Mouse (Mus musculus): Measurements from ENCODE around the gene Serpina1b. TPM values are rescaled to one million over a fixed set of nuclear protein-coding genes. Genes with fewer than 3 reads are reported as not detected.
"Not testable (repeated sequence)": the region's sequence is repeated elsewhere in the genome, so short reads cannot be mapped to it uniquely, and the experiment has no call there.

Serpina1b gene
- total RNA-seq (2015) (not detected in 2 replicates), total RNA-seq (2017) (not detected in 2 replicates)

DNA sequence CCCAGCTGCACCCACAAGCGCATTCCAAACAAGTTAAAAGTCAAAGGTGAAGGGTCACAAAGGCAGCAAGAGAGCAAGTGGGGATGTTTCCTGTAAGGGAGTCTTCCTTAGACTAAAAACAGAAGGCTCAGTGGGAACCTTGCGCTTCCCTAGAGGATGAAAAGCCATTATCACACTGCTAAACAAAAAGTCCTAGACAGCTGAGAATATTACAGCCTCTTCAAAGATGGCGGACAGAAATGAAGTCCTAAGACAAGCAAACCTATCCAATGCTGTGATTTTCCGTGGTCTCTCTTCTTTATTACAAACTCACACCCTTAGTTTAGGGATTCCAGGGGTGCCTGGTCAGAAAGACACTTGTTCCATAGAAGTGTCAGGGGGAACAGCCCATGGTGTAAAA lies at the start of gene Serpina1b:
TSS of gene Serpina1b (minus strand) at position 101 of the 400 bp plus-strand sequence.
- ATAC-seq (replicated peaks; ENCODE audit: poor library complexity) = not testable (repeated sequence)

DNA sequence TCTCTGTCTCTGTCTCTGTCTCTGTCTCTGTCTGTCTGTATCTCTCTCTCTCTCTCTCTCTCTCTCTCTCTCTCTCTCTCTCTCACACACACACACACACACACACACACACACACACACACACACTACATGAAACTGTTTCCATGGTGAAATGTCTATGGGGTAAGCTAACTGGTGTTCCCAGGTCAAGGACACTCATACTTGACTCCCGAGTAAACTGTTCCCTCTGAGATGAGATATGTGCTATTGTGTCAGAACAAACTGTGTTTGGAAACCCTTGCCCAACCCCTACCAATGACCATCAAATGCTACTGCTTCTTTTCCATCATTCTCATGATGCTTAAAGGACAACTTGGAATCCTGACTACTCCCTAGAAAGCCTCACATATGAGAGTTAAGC lies 36.7 kb upstream of the Serpina1b start:
- not testable (repeated sequence) for ATAC-seq (replicated peaks; ENCODE audit: poor library complexity)

DNA sequence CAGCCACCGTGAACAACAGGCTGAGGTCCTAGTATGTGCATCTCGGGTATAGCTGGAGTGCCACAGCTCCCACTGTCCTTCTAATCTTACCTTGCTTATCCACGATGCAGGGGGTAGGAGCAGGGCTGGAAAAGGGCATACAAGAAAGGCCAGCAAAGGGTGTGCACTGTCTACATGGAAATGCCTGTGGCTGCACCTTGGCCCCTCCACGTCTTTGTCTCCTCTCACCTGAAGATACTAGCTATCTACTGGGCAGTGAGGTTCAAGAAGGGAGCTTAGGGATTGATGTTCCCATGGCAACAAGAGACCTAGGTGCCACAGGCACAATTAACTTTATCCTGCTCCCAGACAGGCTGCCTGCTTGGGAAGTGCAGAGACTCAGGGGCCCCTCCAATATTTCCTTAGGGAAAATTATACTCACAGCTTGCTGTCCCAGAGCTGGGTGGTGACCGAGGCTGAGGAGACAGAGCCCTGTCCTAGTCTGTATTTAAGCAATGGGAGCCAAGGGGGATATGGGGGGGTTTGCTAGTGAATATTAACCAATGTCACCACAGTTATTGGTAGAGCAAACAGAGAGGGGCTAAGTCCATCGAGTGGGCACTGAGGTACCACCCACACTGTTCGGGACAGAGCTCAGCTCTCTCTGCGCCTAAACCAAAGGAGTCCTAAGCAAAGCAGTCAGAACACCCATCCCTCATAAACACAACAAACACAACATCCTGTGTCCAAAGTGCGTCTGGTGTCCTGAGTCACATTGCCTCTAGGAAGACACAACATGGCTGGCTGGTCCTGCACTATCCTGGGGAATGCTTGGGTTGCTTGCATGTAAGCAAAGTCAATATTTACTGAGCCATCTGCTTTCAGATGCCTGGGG lies 33.2 kb upstream of the Serpina1b start, which contains the start of gene Serpina1a:
TSS of gene Serpina1a (minus strand) at position 462 of the 874 bp plus-strand sequence.
- not testable (repeated sequence) for ATAC-seq (replicated peaks; ENCODE audit: poor library complexity)

DNA sequence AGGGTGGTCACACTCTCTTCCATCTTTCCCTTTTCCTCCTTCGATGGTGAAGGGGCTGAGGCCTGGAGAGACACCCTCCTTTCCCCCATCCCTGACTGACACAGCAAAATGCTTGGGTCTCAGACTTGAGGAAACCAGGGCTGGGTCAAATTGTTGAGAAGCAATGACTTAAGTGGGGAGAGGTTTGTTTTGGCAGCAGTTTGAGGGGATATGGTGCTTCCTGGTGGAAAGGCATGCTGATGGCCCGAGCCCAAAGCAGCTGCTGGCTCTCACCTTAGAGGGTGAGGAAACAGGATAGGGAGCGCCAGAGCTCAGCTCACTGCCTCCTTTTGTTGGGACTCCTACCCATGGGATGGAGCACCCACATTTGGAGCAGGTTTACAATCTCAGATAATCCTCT lies 30.8 kb upstream of the Serpina1b start:
- ATAC-seq (replicated peaks; ENCODE audit: poor library complexity) = no peak

DNA sequence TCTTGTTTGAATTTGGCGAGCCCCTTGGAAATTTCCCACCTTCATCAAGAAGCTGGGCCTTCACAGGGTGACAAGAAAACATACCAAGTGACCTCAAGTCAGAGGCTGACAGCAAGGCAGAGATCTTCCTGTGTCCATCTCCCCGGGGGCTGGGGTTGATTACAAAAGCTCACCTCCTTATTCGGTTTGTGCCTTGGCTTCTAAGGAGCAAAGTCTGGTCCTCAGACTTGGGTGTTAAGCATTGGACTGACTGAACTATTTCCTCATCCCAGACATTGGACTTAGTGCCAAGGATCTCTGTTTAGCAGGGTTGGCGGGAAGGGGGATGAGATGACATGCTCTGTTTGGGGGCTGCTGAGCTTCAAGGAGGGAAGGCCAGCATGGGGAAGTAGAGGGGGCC lies 30.4 kb upstream of the Serpina1b start:
- not testable (repeated sequence) for ATAC-seq (replicated peaks; ENCODE audit: poor library complexity)

DNA sequence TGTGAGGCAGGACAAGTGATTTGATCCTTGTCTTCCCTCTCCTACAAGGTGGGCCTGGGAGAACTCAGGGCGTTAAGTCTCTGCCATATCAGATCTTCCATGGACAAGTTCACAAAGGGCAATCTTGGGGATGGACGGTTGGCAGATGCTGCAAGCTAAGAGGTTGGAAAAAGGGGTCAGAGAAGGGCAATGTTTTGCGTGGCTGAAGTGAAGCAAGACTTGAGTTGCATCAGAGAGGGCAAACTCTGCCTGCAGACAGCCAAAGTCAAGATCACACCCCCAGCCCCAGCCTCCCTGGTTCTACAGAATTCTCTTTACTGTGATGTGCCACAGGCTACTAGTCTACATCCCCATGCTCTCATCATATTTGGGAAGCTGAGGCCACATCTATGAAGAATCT lies 29.4 kb upstream of the Serpina1b start:
- ATAC-seq (replicated peaks; ENCODE audit: poor library complexity) = not testable (repeated sequence)

DNA sequence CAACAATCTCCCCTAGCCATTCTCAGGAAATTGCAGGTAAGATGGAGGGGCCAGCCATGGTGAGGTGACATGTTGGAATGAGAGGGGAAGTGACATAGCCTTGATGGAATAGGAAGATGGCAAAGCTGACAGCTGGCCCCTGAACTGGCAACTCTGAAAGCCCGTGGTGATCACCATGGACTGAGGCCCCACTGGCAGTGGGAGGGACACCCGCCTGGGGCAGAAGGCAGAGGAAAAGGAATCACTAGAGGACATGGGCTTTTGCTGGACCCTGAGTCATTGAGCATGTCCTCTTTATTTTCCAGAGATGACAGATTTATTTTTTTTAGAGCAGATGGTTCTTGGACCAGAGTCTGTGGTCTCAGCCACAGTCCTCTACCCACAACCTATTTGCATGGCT lies 22.9 kb upstream of the Serpina1b start:
- ATAC-seq (replicated peaks; ENCODE audit: poor library complexity) = not testable (repeated sequence)

DNA sequence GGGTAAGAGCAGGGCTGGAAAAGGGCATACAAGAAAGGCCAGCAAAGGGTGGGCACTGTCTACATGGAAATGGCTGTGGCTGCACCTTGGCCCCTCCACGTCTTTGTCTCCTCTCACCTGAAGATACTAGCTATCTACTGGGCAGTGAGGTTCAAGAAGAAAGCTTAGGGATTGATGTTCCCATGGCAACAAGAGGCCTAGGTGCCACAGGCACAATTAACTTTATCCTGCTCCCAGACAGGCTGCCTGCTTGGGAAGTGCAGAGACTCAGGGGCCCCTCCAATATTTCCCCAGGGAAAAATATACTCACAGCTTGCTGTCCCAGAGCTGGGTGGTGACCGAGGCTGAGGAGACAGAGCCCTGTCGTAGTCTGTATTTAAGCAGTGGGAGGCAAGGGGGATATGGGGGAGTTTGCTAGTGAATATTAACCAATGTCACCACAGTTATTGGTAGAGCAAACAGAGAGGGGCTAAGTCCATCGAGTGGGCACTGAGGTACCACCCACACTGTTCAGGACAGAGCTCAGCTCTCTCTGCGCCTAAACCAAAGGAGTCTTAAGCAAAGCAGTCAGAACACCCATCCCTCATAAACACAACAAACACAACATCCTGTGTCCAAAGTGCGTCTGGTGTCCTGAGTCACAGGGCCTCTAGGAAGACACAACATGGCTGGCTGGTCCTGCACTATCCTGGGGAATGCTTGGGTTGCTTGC lies 2.4 kb downstream of the Serpina1b start:
- ATAC-seq (replicated peaks; ENCODE audit: poor library complexity) = not testable (repeated sequence)

DNA sequence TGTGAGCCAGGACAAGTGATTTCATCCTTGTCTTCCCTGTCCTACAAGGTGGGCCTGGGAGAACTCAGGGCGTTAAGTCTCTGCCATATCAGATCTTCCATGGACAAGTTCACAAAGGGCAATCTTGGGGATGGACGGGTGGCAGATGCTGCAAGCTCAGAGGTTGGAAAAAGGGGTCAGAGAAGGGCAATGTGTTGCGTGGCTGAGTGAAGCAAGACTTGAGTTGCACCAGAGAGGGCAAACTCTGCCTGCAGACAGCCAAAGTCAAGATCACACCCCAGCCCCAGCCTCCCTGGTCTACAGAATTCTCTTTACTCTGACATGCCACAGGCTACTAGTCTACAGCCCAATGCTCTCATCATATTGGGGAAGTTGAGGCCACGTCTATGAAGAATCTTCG lies 6.3 kb downstream of the Serpina1b start:
- not testable (repeated sequence) for ATAC-seq (replicated peaks; ENCODE audit: poor library complexity)

DNA sequence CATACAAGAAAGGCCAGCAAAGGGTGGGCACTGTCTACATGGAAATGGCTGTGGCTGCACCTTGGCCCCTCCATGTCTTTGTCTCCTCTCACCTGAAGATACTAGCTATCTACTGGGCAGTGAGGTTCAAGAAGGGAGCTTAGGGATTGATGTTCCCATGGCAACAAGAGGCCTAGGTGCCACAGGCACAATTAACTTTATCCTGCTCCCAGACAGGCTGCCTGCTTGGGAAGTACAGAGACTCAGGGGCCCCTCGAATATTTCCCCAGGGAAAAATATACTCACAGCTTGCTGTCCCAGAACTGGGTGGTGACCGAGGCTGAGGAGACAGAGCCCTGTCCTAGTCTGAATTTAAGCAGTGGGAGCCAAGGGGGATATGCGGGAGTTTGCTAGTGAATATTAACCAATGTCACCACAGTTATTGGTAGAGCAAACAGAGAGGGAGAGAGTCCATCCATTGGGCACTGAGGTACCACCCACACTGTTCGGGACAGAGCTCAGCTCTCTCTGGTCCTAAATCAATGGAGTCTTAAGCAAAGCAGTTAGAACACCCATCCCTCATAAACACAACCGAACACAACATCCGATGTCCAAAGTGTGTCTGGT lies 56.8 kb downstream of the Serpina1b start, which contains the start of gene Serpina1d:
TSS of gene Serpina1d (minus strand) at position 347 of the 606 bp plus-strand sequence.
- not testable (repeated sequence) for ATAC-seq (replicated peaks; ENCODE audit: poor library complexity)

DNA sequence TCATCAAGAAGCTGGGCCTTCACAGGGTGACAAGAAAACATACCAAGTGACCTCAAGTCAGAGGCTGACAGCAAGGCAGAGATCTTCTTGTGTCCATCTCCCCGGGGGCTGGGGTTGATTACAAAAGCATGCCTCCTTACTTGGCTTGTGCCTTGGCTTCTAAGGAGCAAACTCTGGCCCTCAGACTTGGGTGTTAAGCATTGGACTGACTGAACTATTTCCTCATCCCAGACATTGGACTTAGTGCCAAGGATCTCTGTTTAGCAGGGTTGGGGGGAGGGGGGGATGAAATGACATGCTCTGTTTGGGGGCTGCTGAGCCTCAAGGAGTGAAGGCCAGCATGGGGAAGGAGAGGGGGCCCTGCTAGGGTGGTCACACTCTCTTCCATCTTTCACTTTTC lies 59.6 kb downstream of the Serpina1b start:
- ATAC-seq (replicated peaks; ENCODE audit: poor library complexity) = not testable (repeated sequence)

DNA sequence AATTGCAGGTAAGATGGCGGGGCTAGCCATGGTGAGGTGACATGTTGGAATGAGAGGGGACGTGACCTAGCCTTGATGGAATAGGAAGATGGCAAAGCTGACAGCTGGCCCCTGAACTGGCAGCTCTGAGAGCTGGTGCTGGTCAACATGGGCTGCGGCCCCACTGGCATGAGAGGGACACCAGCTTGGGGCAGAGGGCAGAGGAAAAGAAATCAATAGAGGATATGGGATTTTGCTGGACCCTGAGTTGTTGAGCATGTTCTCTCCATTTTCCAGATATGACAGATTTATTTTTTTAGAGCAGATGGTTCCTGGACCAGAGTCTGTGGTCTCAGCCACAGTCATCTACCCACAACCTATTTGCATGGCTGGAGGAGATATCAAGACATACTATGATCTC lies 67.1 kb downstream of the Serpina1b start:
- ATAC-seq (replicated peaks; ENCODE audit: poor library complexity) = not testable (repeated sequence)

DNA sequence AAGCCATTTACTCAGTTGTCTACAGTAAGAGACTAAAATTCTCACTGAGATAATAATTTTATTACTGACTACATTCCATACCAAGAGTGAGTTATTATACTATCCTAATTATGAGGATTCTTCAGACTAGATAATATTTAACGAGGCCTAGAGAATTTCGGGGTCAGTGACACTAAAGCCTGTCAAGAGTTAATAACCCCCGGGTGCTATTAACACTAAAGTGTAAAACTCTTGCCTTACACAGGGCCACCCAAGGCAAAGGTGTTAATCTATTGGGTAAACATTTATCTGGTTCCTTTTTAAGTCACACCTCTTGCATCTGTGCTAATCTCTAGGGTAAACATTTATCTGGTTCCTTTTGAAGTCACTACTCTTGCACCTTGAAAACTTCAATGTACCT lies 69.9 kb downstream of the Serpina1b start:
- ATAC-seq (replicated peaks; ENCODE audit: poor library complexity) = not testable (repeated sequence)

DNA sequence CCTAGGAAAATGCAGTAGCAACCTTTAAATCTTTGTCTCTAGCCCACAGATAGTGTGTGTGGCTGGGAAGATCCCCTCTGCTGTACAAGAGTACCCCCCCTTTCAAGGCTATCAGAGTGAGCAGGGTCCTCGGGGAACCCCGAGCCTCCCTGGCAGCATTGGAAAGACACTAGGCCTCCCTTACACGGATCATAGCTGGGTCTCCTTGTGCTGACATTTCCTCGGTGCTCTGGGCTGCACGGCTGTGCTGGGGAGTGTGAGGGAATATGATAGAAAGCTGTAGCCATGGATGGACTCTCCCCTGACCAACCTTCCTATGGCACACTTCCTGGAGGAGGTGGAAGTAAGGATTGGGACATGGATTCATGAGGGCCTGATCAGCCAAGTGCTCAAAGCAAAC lies 84.2 kb downstream of the Serpina1b start:
- not testable (repeated sequence) for ATAC-seq (replicated peaks; ENCODE audit: poor library complexity)

DNA sequence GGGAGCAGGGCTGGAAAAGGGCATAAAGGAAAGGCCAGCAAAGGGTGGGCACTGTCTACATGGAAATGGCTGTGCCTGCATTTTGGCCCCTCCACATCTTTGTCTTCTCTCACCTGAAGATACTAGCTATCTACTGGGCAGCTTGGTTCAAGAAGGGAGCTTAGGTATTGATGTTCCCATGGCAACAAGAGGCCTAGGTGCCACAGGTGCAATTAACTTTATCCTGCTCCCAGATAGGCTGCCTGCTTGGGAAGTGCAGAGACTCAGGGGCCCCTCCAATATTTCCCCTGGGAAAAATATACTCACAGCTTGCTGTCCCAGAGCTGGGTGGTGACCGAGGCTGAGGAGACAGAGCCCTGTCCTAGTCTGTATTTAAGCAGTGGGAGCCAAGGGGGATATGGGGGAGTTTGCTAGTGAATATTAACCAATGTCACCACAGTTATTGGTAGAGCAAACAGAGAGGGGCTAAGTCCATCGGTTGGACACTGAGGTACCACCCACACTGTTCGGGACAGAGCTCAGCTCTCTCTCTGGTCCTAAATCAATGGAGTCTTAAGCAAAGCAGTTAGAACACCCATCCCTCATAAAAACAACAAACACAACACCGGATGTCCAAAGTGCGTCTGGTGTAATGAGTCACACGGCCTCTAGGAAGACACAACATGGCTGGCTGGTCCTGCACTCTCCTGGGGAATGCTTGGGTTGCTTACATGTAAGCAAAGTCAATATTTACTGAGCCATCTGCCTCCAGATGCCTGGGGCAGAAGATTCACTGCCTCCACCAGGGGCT lies 92.2 kb downstream of the Serpina1b start:
- not testable (repeated sequence) for ATAC-seq (replicated peaks; ENCODE audit: poor library complexity)

DNA sequence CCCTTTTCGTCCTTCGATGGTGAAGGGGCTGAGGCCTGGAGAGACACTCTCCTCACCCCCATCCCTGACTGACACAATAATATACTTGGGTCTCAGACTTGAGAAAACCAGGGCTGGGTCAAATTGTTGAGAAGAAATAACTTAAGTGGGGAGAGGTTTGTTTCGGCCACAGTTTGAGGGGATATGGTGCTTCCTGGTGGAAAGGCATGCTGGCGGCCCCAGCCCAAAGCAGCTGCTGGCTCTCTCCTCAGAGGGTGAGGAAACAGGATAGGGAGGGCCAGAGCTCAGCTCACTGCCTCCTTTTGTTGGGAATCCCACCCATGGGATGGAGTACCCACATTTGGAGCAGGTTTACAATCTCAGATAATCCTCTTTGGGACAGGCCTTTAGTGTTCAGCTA lies 94.6 kb downstream of the Serpina1b start:
- not testable (repeated sequence) for ATAC-seq (replicated peaks; ENCODE audit: poor library complexity)

DNA sequence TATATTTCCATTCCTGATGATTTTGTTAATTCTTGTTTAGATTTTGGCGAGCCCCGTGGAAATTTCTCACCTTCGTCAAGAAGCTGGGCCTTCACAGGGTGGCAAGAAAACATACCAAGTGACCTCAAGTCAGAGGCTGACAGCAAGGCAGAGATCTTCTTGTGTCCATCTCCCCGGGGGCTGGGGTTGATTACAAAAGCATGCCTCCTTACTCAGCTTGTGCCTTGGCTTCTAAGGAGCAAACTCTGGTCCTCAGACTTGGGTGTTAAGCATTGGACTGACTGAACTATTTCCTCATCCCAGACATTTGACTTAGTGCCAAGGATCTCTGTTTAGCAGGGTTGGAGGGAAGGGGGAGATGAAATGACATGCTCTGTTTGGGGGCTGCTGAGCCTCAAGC lies 95.1 kb downstream of the Serpina1b start:
- ATAC-seq (replicated peaks; ENCODE audit: poor library complexity) = not testable (repeated sequence)

DNA sequence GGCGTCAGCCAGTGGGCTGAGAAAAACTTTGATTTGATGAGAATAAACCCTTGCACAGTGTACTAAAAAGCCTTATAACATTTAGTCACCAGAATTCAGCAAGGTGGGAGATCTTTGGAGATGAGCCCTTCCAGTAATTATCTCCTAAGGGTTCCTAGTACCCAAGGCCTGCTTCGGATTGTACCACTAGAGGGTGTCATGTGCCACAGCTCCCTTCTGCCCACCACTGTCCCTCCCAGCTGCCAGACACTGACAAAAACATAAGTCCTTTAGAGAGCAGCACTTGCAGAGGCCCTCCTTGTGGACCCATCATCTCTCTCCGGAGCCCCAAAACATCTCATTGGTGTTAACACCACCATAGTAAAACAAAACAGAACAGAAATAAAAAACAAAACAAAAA lies 118.6 kb downstream of the Serpina1b start:
- no peak for ATAC-seq (replicated peaks; ENCODE audit: poor library complexity)

DNA sequence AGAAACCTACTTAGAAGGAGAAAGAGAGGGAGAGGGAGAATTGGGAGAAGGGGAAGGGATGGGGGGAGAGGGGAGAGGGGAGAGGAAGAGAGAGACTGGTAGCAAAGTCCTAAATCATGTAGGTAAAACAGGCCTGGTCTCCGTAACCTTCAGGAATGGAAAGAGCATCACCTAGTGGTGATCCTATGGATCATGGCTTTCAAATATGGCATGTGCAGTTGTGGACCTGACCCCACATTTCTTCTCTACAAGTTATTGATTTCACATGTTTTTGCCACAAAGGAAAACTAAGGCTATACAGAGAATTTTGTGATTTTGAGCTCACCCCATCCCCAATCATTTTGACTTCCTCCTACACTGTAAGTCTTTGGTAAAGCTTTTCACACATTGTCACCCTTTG lies 119.8 kb downstream of the Serpina1b start:
- no peak for ATAC-seq (replicated peaks; ENCODE audit: poor library complexity)

DNA sequence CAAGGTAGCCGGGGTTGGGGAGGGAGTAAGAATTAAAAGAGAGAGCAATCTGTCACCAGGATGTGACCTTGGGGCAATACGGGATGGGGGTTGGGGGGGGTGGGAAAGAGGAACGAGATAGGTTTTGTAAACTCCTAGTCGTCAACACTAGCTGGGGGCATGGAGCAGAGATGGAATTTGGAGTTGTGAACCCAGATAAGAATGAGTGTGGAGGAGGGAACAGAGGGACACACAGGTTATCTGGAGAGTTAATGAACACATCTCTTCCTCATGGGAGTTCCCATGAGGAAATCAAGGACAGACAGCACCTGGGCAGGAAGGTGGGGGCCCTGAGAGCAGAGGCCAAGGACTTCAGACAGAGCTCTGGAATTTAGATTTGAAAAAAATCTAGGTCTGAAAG lies 124.1 kb downstream of the Serpina1b start:
- no peak for ATAC-seq (replicated peaks; ENCODE audit: poor library complexity)

Data from megakaryocyte progenitor cell, adult 5-6 weeks (primary cell).